Mouse (Mus musculus) left cerebral cortex, postnatal 4 days (tissue): ENCODE measurements at regions not wholly inside any gene's neighbourhood (a gene's known extent, or its start where the extent isn't known, plus 50 kb on each side); places are given as distances from the start of the nearest gene placed in this dataset.

ENCODE experiments used
- DNase-seq: peaks from one replicate; pipeline ENCODE4 v3.0.0-alpha.2; 2022
- intact Hi-C: fragments of 180-260 bp; cut with DNase I; formaldehyde crosslinking; loops from one replicate; pipeline ENCODE4 v1.15.1; 2025

DNA sequence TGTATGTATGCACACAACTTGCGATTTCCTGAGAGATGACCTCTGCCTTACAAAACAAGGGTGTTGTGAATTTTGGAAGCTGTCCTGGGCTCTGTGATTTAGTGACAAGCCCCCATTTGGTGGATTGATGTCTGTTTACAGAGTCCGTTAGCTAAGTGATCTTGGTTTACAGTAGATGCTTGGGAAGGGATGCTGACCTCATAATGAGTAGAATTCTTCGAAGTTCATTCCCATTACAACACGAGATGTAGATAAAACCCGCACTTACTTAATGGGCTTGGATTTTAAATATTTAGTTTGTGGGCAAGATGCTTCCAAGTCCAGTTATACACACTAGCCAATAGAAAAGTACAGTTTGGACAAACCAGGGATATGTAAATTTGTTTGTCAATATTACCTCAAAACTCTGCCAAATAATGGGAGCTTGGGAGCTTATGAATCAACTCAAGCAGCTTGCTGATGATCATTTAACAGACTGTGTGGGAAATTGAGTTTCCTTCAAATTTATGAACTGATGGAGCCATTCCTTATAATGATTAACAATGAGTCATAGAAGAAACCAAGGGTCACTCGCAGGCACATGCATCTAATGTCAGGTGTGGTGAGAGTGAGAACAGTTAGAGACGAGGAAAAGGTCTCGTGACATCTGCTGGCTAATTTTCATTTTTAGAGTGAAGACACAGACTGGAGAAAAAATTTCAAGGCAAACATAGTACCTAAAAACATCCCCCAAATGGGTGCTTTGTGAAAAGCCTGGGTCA, 187.4 kb upstream of the Gm15217 start:
- no peak for DNase-seq
- intact Hi-C loops = no loop called here

DNA sequence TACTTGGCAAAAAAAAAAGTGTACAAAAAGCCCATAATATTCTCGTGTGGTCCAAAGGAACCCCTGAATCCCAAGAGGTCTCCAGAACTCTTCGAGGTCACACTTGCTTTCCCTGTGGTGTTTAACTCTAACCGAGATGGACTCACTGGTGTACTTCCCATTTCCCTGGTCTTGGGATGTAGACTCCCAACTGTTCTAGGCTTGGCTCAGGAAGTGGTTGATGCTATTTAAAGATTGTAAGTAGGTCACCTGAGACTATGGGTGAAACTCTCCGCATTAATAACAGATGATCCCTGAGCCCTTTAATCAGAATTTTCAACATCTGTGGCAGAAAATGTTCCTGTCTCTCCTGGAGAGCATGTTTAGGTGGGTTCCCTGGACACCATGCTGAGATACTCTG, 185.6 kb upstream of the Gm15217 start:
- intact Hi-C loops = no loop called here
- no peak for DNase-seq

DNA sequence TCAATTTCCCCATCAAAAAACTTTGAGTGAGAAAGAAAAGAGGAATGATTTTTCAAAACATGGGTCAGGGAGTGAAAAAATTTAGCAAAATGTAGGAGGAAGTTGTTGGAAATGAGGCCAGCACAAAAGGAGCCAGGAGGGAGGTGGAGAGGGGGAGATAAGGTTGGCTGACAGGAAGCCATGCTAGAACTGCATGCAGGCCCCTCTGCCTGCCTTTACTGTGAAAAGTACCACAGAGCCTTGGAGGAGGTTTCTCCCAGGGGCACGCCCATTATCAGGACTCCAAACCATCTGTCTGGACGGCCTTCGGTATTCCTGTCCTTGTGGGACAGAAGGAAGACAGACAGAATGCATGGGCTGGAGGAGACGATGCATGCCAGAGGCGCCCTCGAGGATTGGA, 183.3 kb upstream of the Gm15217 start:
- intact Hi-C loops = no loop called here
- DNase-seq = no peak

DNA sequence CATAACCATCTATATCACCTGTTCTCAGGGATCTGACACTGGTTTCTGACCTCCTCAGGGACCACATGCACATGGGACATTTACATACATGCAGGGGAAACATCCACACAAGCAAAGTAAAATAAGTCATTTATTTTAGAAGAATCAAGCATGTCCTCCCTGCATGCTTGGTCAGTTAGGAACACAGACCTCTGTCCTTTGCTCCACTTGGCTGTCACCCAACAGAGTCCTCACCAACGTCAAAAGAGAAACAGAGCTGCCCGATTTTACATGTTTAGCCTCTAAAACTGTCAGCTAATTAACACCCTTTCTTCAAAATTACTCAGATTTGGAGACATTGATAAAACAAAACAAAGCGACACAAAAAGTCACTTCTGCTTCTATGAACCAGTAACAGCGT, 176.4 kb upstream of the Gm15217 start:
- intact Hi-C loops = no loop called here
- DNase-seq = peak; percentile 1

DNA sequence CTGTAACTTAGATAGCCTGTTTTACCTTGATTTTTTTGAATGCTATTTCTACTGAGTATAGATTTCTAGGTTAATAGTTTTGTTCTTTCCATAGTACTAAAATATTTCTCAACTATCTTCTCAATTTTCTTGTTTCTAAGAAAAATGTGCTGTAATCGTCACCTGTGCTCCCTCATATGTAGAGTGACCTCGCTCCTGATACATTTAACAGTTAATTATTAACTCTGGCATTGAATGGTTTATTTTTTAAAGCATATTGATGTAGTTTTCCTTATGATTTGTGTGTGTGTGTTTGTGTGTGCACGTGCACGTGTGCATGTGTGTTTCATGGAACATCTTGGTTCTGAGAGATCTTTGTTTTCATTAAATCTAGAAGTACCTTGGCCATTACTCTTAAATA, 158.7 kb upstream of the Gm15217 start:
- no peak for DNase-seq
- intact Hi-C loops = no loop called here

DNA sequence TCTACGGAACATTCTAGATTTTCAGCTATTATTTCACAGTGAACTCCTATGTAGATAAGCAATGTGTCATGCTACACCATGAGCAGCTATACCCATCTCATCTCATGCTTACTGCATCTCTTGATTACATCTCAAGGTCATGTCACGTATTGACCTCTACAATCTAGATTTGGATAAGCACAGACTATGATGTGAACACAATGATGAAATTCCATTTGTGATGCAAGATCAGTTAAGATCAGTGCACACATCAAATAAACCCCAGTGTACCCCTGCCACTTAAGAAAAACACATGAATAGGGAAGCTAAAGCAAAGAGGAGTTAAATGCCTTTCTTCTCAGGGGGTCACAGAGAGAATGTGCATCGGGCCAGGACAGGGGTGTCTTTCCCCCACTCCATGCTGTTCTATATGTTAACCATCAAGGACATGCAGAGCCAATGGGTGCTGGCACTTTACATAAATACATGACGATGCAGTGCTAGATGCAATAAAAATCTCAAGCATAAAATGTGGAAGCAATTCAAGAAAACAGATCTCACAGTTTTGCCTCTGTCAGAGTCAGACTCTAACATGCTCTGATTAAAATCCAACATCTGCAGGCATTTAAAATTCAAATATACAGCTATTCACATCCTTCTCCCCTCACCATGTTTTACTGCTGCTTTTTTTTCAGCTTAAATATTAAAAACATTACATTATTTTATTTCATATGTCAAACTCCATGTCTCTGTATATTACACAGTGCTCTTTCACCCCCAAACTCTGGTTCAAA, 157.1 kb upstream of the Gm15217 start:
- intact Hi-C loops = no loop called here
- no peak for DNase-seq

DNA sequence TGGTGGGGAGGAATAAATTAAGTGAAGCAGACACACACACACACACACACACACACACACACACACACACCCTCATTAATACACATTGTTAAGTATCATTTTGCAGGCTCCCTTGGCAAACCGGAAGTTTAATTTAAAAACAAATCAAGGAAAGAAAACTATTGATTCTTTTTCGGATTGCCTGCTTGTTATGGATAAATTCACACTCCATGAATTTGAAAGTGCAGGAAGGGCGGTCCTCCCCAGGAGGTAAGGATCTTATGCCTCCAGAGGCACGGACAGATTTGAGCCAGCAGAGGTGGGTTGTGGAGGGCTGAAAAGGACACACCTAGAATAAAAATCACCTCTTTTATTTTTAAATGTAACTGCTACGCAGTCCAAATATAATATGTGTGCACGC, 156.2 kb upstream of the Gm15217 start:
- DNase-seq = no peak
- intact Hi-C loops = no loop called here

DNA sequence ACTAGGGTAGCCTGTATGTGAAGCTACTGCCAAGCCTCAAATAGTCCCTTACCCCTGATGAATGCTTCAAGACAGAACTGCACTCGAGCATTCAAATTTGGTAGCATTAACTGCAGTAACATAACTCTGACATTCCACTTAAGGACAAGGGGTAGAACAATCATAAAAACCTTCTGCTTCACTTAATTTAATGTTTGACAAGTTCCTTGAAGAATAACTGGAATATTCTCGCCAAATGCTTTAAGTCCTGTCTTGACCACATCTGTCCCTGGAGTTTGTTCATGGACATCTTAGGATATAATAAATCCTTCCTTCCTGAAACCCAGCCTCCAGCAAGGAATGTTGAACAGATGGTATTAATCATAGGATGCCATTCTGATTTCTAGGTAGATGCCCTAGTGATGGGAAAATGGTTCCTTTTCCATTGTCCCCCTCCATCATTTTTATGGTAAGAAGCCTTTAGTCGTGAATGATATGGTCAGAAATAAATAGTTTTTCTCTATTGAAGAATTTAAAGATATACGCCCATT, 154.7 kb upstream of the Gm15217 start:
- intact Hi-C loops = no loop called here

DNA sequence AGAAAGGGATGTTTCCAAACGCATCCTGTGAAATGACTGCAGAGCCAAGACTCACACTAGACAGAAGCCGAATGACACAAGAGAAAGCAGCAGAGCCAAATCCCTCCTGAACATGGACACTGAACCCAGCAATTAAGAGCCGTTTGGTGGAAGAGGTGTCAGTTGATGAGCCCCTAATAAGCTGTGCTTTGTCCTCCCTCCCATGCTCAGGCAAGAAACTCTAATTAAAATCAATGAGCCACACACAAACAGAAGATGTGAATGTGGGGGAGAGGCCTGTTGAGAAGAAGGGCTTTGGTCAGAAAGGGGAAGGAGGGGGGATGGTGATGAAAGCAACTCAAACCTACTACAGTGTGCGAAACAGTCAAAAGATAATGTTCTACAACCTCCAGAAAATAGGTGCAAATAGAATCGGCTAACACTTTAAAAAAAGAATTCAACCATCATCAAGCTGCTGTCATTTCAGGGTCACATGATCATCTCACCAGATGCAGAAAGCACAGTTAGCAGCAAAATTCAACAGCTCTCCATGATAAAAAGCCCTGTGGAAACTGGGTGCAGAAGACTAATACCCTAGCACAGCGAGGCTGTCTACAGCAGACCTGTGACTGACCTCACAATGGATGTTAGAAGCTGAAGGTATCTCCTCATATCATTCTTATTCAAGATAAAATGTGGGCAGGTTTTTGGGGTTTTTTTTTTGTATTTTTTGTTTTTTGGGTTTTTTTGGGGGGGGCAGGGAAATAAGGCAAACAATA, 153.2 kb upstream of the Gm15217 start:
- intact Hi-C loops = no loop called here
- no peak for DNase-seq

More for the DNA sequence above, 154.7 kb upstream of the Gm15217 start:
- no peak for DNase-seq

DNA sequence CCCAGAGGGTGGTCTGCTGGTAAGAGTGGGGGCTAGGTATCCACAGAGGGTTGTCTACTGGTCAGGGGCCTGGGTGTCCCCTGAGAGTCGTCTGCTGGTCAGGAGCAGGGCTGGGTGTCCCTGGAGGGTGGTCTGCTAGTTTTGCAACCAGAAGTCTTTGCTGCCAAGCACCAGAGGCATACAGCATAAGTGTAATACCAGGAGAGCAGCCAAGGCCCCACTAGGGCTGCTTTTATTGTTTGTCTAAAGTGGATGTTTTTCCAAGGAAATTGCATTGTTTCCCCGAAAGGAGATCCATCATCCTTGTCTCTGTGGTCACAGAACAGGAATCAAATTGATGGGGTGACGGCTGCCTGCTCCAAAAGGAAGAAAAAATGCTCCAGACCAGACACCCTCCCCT, 145.2 kb upstream of the Gm15217 start:
- DNase-seq = no peak
- intact Hi-C loops = no loop called here

DNA sequence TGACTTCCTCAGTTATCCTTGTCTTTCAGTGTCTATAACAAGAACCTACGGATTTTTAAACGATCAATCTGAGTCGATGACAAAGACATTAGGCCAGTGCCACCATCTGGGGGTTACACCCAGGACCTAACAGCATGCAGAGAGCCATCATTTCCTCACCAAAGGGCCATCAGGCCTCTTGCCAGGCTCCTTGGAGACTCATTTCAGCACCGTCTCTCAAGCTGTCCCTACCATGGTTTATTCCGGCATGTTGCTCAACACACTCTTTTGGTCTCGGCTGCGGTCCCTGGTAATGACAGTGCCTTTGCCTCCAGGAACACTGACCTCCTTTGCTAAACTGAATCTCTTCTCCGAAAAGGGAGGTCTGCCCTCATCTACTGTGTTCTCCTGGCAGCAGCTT, 144.4 kb upstream of the Gm15217 start:
- DNase-seq = no peak
- intact Hi-C loops = no loop called here

DNA sequence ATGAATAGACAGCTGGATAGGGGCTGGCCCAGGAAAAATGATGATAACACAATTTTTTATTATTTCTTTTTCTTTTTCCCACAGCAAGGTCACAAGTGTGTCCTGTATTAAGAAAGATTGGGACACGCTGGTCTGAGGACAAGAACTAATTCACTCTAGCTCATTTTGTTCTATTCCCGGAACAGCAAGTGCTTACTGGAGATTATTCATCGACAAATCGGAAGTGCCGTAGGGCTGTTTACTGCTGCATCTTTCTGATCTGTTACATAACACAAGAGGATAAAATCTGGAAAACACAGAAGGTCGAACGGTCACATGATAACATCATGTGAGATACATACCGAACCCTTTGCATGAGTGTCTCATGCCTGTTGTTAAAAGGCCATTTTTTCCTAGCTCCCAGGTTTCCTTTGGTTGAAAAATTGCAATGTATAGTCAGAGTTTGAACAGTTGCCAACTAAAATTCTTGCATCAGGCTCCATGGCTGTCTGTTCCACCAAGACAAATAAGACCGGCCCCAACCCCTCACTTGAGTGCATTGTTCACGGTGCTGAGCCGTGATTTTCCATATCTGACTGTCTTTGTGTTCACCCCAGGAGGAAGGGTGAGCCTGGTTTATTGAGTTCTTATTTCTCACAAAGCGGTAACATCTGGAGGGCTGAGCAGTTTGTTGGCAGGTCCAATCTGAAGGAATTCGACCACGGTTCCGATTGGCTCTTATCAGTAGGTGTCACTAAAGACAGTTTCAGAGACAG, 139.0 kb upstream of the Gm15217 start:
- DNase-seq = no peak

DNA sequence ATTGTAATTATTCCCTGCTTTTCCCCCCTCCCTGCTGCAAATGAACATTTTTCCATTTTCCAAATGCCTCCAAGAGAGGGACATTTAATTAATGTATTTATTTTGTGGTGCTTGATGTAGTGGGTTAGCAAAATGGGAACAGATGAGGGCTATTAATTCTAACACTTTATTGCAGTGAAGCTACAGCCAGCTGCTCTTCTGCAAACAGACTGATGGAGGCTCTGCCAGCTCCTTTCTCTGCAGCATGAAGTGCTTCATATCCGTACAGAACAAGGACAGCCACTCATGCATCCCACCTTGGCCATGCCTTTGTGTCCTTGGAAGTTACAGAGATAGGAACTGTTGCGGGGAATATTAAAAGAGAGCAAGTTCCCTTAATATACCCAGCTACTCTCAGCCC, 138.3 kb upstream of the Gm15217 start:
- intact Hi-C loops = no loop called here
- DNase-seq = no peak

More for the DNA sequence above, 139.0 kb upstream of the Gm15217 start:
- intact Hi-C loops = no loop called here

DNA sequence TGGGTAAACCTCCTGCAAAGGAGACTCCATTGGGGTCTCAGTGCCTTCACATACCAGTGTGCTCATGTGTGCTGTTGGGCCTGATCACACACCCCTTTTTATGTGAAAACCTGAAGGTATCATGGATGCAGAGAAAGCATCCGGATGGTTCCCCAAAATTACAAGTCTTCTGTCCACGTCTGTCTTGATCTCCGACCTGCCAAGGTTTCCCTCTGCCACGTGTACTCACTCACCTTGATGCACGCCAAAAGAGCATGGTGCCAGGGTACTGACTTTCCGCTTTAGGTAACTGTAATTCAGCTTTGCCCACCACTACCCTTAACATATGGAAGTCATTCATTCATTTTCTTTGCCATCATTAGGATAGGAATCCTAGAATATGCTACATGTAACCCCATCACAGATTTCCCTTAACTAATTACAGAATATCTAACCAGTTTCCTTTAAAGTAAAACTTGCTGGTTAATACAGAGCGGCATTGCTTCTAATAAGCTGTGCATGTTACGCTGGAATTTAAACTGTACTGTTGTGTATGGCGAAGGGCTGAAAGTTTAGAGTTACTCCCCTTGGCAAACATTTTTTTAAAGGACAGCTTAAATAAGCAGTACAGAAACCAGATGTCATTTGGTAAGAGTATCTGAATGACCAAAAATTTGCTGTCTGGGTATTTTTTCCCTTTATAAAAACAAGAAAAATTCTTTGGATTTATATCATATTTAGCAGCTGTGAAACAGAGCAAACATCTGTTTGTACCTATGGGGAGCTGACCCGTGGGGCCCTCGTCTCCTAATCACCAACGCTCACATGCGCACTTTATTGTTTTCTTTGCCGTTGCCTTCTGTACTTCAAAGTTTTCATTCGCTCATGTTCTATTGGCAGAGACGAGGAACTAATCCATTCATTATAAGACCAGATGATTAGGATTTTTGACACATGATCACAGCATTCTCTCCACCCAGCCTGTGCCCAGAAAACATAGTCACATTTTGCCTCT, 131.4 kb upstream of the Gm15217 start:
- no peak for DNase-seq
- intact Hi-C loops = no loop called here

DNA sequence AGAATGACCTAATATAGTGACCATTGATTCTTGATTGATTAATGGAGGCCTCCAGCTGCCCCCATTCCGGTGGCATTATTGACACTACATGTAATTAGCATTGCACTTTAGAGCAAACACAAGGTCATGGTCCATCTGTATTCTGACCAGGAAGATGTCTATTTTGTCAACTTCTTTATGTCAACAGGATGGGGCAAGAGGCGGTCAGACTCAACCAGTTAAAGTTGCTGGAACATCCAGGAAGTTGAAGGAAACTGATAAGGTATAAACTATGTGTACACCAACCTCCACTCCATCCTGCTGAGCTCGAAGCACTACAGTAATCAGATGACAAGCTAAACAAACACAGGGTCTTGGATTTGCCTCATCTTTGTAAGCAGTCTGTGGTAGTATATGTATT, 130.1 kb upstream of the Gm15217 start:
- intact Hi-C loops = no loop called here

DNA sequence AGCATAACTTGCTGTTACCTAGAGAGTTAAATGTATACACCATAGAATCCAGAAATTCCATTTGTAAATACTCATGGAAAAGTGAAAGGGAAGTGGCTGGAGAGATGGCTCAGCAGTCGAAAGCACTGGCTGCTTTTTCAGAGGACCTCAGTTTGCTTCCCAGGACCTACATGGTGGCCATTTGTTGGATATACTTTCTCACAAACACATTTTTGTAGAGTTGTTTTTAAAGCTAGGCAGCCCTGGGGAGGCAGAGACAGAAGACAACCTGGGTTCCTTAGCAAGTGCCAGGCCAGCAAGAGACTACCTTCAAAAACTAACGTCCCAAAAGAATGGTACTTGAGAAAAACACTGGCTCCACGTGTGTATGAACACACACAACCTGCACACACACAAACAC, 124.0 kb upstream of the Gm15217 start:
- DNase-seq = no peak
- intact Hi-C loops = no loop called here

More for the DNA sequence above, 130.1 kb upstream of the Gm15217 start:
- no peak for DNase-seq

DNA sequence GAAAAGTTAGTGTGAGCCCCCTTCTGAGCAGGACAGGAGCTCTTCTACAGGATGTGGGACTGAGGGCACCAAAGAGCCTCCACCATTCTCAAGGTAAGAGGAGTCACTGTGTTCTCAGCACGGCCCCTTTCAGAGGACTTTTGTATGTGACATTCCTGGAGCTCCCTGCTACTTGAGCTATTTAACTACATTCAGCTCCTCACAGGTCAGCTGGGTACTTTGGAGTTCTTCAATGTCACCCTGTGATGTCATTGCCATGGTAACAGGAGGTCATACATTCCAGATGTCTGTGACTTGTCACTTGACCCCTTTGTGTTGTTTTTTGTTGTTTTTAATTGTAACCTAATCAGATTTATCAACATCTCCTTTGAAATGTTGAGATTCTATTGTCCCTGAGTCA, 122.9 kb upstream of the Gm15217 start:
- intact Hi-C loops = no loop called here
- no peak for DNase-seq

DNA sequence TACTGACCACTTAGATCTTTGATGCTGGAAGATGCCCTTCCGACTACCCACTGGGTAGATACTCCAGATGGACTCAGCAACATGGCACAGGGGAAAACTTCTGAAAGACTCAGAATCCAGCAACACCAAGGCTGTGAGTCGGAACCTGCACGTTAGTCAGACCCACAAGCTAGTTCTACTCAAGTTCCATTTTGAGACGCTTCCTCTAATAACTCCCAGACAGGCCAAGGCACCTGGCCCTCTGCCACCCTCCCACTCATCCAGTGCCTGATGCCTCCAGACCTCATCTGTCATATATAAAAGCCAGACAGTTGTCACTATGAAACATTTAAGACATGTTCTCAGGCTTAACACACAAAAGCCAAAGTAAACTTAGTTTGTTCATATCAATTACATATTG, 121.9 kb upstream of the Gm15217 start:
- intact Hi-C loops = no loop called here
- DNase-seq = peak; percentile 24

DNA sequence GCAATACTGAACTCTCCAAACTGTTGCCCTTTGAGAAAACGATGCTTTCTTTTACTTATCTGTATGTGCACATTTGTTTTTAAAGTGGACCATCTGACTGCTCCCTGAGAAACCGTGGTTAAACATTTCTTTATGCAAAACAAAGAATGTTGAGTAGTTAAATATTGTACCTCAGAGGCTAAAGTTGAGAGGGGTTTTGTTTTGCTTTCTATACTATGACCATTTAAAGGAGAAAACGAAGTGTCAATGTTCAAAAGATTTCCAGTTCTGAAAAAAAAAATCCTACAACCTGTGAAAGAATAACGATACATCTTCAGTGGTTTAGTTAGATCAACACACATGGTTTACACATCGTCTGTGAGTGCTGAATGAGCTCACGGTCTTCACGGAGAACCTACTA, 120.7 kb upstream of the Gm15217 start:
- intact Hi-C loops = no loop called here
- DNase-seq = no peak
